18 mouse cellular contexts compared by ENCODE assay signal in genomic region chr13:43112707-43113106, GRCm38 (mm10).
"Had no signal": no experiment of that assay in that cellular context is flagged by ENCODE, and none has a peak within 500 bp of the region (broad histone marks: within the 10 kb centered on the region; RNA-seq: fewer than 3 reads in every experiment).

No protein-coding gene starts in this region.

- DNase-seq: kidney, postnatal 25 days; lung, adult 18-20 months; lung, postnatal 10 days; lung, postnatal 36 days; midbrain, embryonic 14.5 days; thymus, adult 2 months; thymus, postnatal 14 days; thymus, postnatal 4 days had no signal

- H3K4me3 ChIP-seq: limb, embryonic 12.5 days; limb, embryonic 15.5 days; liver, embryonic 12.5 days; liver, embryonic 15.5 days; lung, embryonic 15.5 days; neural tube, embryonic 12.5 days; neural tube, embryonic 15.5 days had no signal

- H3K9ac ChIP-seq: limb, embryonic 12.5 days; limb, embryonic 15.5 days; liver, embryonic 12.5 days; liver, embryonic 15.5 days; lung, embryonic 15.5 days; neural tube, embryonic 12.5 days; neural tube, embryonic 15.5 days had no signal

- H3K9me3 ChIP-seq: limb, embryonic 15.5 days; liver, embryonic 12.5 days; liver, embryonic 15.5 days; lung, embryonic 15.5 days; neural tube, embryonic 15.5 days had no signal

- H3K27me3 ChIP-seq: limb, embryonic 12.5 days; limb, embryonic 15.5 days; liver, embryonic 12.5 days; liver, embryonic 15.5 days; lung, embryonic 15.5 days; neural tube, embryonic 12.5 days; neural tube, embryonic 15.5 days had no signal

- H3K27ac ChIP-seq: kidney, postnatal 0 days; limb, embryonic 12.5 days; limb, embryonic 15.5 days; liver, embryonic 12.5 days; liver, embryonic 15.5 days; lung, embryonic 15.5 days; neural tube, embryonic 12.5 days; neural tube, embryonic 15.5 days; stomach, postnatal 0 days had no signal

- H3K4me2 ChIP-seq: limb, embryonic 12.5 days; limb, embryonic 15.5 days; liver, embryonic 12.5 days; liver, embryonic 15.5 days; lung, embryonic 15.5 days; midbrain, embryonic 11.5 days; neural tube, embryonic 12.5 days; neural tube, embryonic 15.5 days had no signal

- ATAC-seq: liver, embryonic 12.5 days had no signal

- H3K36me3 ChIP-seq: limb, embryonic 12.5 days; limb, embryonic 15.5 days; liver, embryonic 12.5 days; liver, embryonic 15.5 days; lung, embryonic 15.5 days; neural tube, embryonic 12.5 days; neural tube, embryonic 15.5 days had no signal

- H3K4me1 ChIP-seq: limb, embryonic 15.5 days; liver, embryonic 12.5 days; liver, embryonic 15.5 days; lung, embryonic 15.5 days; neural tube, embryonic 12.5 days had no signal
